Mouse (Mus musculus): ENCODE measurements around the gene Msrb3. TPM values are rescaled to one million over a fixed set of nuclear protein-coding genes. Genes with fewer than 3 reads are reported as not detected.
A peak's percentile ranks its signal among the peaks of the same experiment; 100 is the strongest.

Msrb3 gene
- polyA plus RNA-seq, 1 experiment from 2014 or later, result 41.0 TPM

DNA sequence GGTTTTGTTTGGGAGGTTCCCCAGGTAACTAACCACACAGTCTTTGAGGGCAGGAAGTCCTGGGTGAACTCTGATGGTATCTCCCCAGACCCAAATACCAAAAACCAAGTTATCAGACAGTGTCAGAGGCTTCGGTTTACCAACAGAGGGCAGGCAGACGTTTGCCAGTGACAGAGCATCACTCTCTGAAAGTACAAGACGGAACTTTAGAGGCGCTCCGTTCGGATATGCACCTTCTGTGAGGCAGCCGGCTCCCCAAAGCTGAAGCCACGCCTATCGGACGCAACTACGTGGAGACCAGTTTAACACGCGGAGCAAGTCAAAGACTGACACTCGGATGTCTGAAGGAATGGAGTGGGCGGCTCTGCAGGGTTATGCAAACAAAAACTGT, 3.0 kb downstream of the Msrb3 start:
- H3K4me2 ChIP-seq (ENCODE audit: low read length), result peak overlapping the region; percentile 56
- ATAC-seq (ENCODE audit: insufficient number of reproducible peaks, insufficient read depth, low FRiP score, low read depth), result no peak
- no peaks in the 10 kb centered on the region for H3K27me3 ChIP-seq (ENCODE audit: control insufficient read depth, insufficient read depth, low read length)
- peaks cover 17 to 40% of the 10 kb centered on the region in 2 experiments for H3K4me1 ChIP-seq (ENCODE audit: control insufficient read depth in 2 of 2, insufficient read depth in 2 of 2, low read length in 2 of 2)
- peak overlapping the region; percentile 33 to 79 for H3K27ac ChIP-seq (replicated peaks in 1 of 2; ENCODE audit: control insufficient read depth in 1 of 2, insufficient read depth in 1 of 2, low read depth in 2 of 2, low read length in 2 of 2)
- H3K9ac ChIP-seq (ENCODE audit: low read length), result peak overlapping the region; percentile 28
- H3K4me3 ChIP-seq (ENCODE audit: control insufficient read depth in 1 of 2, insufficient read depth in 1 of 2, low read depth in 1 of 2, low read length in 2 of 2), result peak overlapping the region; percentile 10 to 11; a peak in 1 of 4 replicates
- 13% methylated on average over 15 of the region's 15 CpGs for WGBS
- peaks cover 18% of the 10 kb centered on the region for H3K36me3 ChIP-seq (ENCODE audit: control insufficient read depth, insufficient read depth, low read length)
- no peaks in the 10 kb centered on the region for H3K9me3 ChIP-seq (ENCODE audit: control insufficient read depth, low read length)

GRCm38 (mm10) chr10:120894978-120895898, 3.7 kb downstream of the Msrb3 start:
- Histone ChIP-seq H3K4me3 (ENCODE audit: control insufficient read depth in 1 of 2, insufficient read depth in 1 of 2, low read depth in 1 of 2, low read length in 2 of 2) (no peak overlapping the region), H3K27ac (replicated peaks in 1 of 2; ENCODE audit: control insufficient read depth in 1 of 2, insufficient read depth in 1 of 2, low read depth in 2 of 2, low read length in 2 of 2) (peak overlapping the region; percentile 78 to 79), H3K4me2 (ENCODE audit: low read length) (peak overlapping the region; percentile 56), H3K27me3 (ENCODE audit: control insufficient read depth, insufficient read depth, low read length) (no peaks in the 10 kb centered on the region), H3K36me3 (ENCODE audit: control insufficient read depth, insufficient read depth, low read length) (peaks cover 24% of the 10 kb centered on the region), H3K9ac (ENCODE audit: low read length) (peak overlapping the region; percentile 28), H3K9me3 (ENCODE audit: control insufficient read depth, low read length) (no peaks in the 10 kb centered on the region), H3K4me1 (ENCODE audit: control insufficient read depth in 2 of 2, insufficient read depth in 2 of 2, low read length in 2 of 2) (peaks cover 15 to 34% of the 10 kb centered on the region in 2 experiments)
- WGBS, result 61% methylated on average over 15 of the region's 15 CpGs
- ATAC-seq (ENCODE audit: insufficient number of reproducible peaks, insufficient read depth, low FRiP score, low read depth), result no peak

DNA sequence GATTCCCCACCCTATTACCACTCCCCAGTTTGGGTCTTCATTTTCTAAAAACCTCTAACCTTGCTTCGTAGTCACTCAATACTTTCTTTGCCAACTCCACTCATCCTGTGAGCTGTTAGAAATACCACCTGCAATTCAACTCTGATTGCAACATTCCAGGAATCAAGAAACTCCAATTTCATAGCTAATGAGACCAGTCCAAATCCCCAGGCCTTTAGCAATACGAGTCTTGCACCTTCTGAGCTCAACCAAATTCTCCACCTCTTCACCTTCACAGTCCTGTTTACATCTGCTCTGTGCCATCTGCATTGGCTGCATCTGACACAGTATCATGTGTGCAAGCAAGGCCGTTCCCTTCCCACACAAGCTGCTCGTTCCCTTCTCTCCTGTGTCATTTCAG, 5.0 kb downstream of the Msrb3 start:
- 76% methylated on average over 4 of the region's 4 CpGs for WGBS
- Histone ChIP-seq H3K27me3 (ENCODE audit: control insufficient read depth, insufficient read depth, low read length) (no peaks in the 10 kb centered on the region), H3K4me2 (ENCODE audit: low read length) (no peak overlapping the region), H3K36me3 (ENCODE audit: control insufficient read depth, insufficient read depth, low read length) (peaks cover 30% of the 10 kb centered on the region), H3K4me3 (ENCODE audit: control insufficient read depth in 1 of 2, insufficient read depth in 1 of 2, low read depth in 1 of 2, low read length in 2 of 2) (no peak overlapping the region), H3K27ac (replicated peaks in 1 of 2; ENCODE audit: control insufficient read depth in 1 of 2, insufficient read depth in 1 of 2, low read depth in 2 of 2, low read length in 2 of 2) (peak overlapping the region in 1 of 2 experiments; percentile 79; a peak in 1 of 4 replicates), H3K9me3 (ENCODE audit: control insufficient read depth, low read length) (no peaks in the 10 kb centered on the region), H3K9ac (ENCODE audit: low read length) (no peak overlapping the region), H3K4me1 (ENCODE audit: control insufficient read depth in 2 of 2, insufficient read depth in 2 of 2, low read length in 2 of 2) (peaks cover 15 to 33% of the 10 kb centered on the region in 2 experiments)
- no peak for ATAC-seq (ENCODE audit: insufficient number of reproducible peaks, insufficient read depth, low FRiP score, low read depth)

DNA sequence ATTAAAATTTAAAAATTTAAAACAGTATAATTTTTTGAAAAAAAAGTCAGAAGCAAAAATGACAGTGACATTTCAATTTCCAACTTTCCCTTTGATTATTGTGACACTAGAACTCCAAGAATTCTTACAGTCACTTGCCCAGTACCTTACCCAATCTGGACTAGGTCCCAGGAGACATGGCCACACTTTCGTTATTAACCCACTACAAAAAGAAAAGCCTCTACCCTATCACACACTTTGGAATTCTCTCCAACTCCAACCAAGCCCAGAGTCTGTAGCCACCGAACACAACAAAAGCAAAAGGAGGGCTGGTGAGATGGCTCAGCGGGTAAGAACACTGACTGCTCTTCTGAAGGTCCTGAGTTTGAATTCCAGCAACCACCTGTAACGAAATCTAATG, 7.8 kb downstream of the Msrb3 start:
- Histone ChIP-seq H3K36me3 (ENCODE audit: control insufficient read depth, insufficient read depth, low read length) (peaks cover 36% of the 10 kb centered on the region), H3K4me2 (ENCODE audit: low read length) (no peak overlapping the region)
- ATAC-seq (ENCODE audit: insufficient number of reproducible peaks, insufficient read depth, low FRiP score, low read depth), result no peak

DNA sequence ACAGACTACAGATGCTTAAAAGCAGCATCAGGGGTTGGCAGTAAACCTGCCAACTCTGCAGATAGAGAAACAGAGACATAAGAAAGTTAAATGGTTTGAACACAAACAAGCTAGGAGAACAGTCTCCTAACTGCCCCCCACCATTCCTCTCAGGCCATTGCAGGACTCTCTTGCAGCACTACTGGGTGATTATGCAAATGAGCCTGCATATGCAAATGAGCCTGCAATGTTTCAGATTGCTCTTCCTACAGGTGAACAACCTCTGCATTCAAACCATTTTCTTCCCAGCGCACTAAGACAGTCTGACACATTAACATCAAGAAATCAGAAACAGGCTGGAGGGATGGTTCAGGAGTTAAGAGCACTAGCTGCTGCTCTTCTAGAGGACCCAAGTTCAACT, 8.3 kb downstream of the Msrb3 start:
- ATAC-seq (ENCODE audit: insufficient number of reproducible peaks, insufficient read depth, low FRiP score, low read depth), result no peak
- Histone ChIP-seq H3K27me3 (ENCODE audit: control insufficient read depth, insufficient read depth, low read length) (no peaks in the 10 kb centered on the region), H3K36me3 (ENCODE audit: control insufficient read depth, insufficient read depth, low read length) (peaks cover 36% of the 10 kb centered on the region)

More for the DNA sequence above, 7.8 kb downstream of the Msrb3 start:
- Histone ChIP-seq H3K4me1 (ENCODE audit: control insufficient read depth in 2 of 2, insufficient read depth in 2 of 2, low read length in 2 of 2) (peaks cover 13 to 24% of the 10 kb centered on the region in 2 experiments), H3K4me3 (ENCODE audit: control insufficient read depth in 1 of 2, insufficient read depth in 1 of 2, low read depth in 1 of 2, low read length in 2 of 2) (no peak overlapping the region), H3K27me3 (ENCODE audit: control insufficient read depth, insufficient read depth, low read length) (no peaks in the 10 kb centered on the region), H3K27ac (replicated peaks in 1 of 2; ENCODE audit: control insufficient read depth in 1 of 2, insufficient read depth in 1 of 2, low read depth in 2 of 2, low read length in 2 of 2) (no peak overlapping the region), H3K9ac (ENCODE audit: low read length) (no peak overlapping the region), H3K9me3 (ENCODE audit: control insufficient read depth, low read length) (no peaks in the 10 kb centered on the region)
- WGBS, result 92% methylated on average over 4 of the region's 4 CpGs

DNA sequence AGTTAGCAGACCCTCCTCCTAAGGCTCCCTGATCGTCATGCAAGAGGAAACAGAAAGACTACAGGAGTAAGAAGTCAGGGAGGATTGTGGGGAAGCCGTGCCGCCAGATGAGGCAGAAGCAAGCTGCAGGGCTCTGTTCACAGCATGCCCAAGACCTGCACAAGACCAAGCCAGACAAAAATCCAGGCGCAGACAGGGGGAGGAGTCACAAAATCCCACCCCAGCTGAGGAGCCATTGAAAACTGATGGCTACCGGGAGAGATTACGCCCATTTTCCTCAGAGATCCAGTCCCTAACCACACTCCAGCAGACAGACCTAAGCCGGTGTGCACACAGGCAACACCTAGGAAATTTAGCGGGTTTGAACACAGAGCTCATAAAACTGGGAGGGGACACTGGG, 10.4 kb downstream of the Msrb3 start:
- H3K9ac ChIP-seq (ENCODE audit: low read length), result no peak overlapping the region
- H3K4me2 ChIP-seq (ENCODE audit: low read length), result no peak overlapping the region
- H3K9me3 ChIP-seq (ENCODE audit: control insufficient read depth, low read length), result no peaks in the 10 kb centered on the region
- H3K36me3 ChIP-seq (ENCODE audit: control insufficient read depth, insufficient read depth, low read length), result peaks cover 47% of the 10 kb centered on the region
- WGBS, result 90% methylated on average over 8 of the region's 8 CpGs
- peaks cover 5 to 9% of the 10 kb centered on the region in 2 experiments for H3K4me1 ChIP-seq (ENCODE audit: control insufficient read depth in 2 of 2, insufficient read depth in 2 of 2, low read length in 2 of 2)
- no peak overlapping the region for H3K4me3 ChIP-seq (ENCODE audit: control insufficient read depth in 1 of 2, insufficient read depth in 1 of 2, low read depth in 1 of 2, low read length in 2 of 2)
- no peaks in the 10 kb centered on the region for H3K27me3 ChIP-seq (ENCODE audit: control insufficient read depth, insufficient read depth, low read length)
- no peak for ATAC-seq (ENCODE audit: insufficient number of reproducible peaks, insufficient read depth, low FRiP score, low read depth)
- no peak overlapping the region for H3K27ac ChIP-seq (replicated peaks in 1 of 2; ENCODE audit: control insufficient read depth in 1 of 2, insufficient read depth in 1 of 2, low read depth in 2 of 2, low read length in 2 of 2)

More for the DNA sequence above, 8.3 kb downstream of the Msrb3 start:
- H3K4me2 ChIP-seq (ENCODE audit: low read length), result no peak overlapping the region
- H3K4me1 ChIP-seq (ENCODE audit: control insufficient read depth in 2 of 2, insufficient read depth in 2 of 2, low read length in 2 of 2), result peaks cover 8 to 19% of the 10 kb centered on the region in 2 experiments
- no peaks in the 10 kb centered on the region for H3K9me3 ChIP-seq (ENCODE audit: control insufficient read depth, low read length)
- H3K9ac ChIP-seq (ENCODE audit: low read length), result no peak overlapping the region
- no peak overlapping the region for H3K27ac ChIP-seq (replicated peaks in 1 of 2; ENCODE audit: control insufficient read depth in 1 of 2, insufficient read depth in 1 of 2, low read depth in 2 of 2, low read length in 2 of 2)
- WGBS, result 96% methylated on average over 1 of the region's 1 CpGs
- H3K4me3 ChIP-seq (ENCODE audit: control insufficient read depth in 1 of 2, insufficient read depth in 1 of 2, low read depth in 1 of 2, low read length in 2 of 2), result no peak overlapping the region

DNA sequence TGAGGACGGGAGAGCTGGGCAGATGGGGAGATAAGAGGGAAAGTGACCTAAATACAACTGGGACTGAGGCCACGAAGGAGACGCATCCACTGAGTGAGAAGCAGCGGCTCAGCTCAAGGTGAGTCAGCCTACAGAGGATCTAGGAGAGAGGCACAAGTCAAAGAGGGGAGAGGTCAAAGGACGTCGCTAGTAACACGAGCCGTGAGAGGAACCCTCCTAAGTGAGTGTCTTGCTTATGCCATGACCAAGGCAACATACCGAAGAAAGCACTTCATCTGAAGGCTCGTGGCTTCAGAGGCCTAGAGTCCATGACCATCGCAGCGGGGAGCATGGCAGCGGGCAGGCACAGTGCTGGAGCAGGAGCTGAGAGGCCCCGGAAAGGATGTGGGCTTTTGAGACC, 14.7 kb downstream of the Msrb3 start:
- H3K4me1 ChIP-seq (ENCODE audit: control insufficient read depth in 2 of 2, insufficient read depth in 2 of 2, low read length in 2 of 2), result peaks cover 15 to 29% of the 10 kb centered on the region in 2 experiments
- H3K27ac ChIP-seq (replicated peaks in 1 of 2; ENCODE audit: control insufficient read depth in 1 of 2, insufficient read depth in 1 of 2, low read depth in 2 of 2, low read length in 2 of 2), result no peak overlapping the region
- ATAC-seq (ENCODE audit: insufficient number of reproducible peaks, insufficient read depth, low FRiP score, low read depth), result no peak
- no peak overlapping the region for H3K9ac ChIP-seq (ENCODE audit: low read length)
- H3K4me3 ChIP-seq (ENCODE audit: control insufficient read depth in 1 of 2, insufficient read depth in 1 of 2, low read depth in 1 of 2, low read length in 2 of 2), result no peak overlapping the region
- H3K27me3 ChIP-seq (ENCODE audit: control insufficient read depth, insufficient read depth, low read length), result no peaks in the 10 kb centered on the region
- H3K36me3 ChIP-seq (ENCODE audit: control insufficient read depth, insufficient read depth, low read length), result peaks cover 17% of the 10 kb centered on the region
- no peaks in the 10 kb centered on the region for H3K9me3 ChIP-seq (ENCODE audit: control insufficient read depth, low read length)
- WGBS, result 86% methylated on average over 14 of the region's 14 CpGs
- H3K4me2 ChIP-seq (ENCODE audit: low read length), result no peak overlapping the region
